Mouse (Mus musculus): ENCODE data around the gene Prr3. TPM values are rescaled to one million over a fixed set of nuclear protein-coding genes. Genes with fewer than 3 reads are reported as not detected.

Gene Prr3
- polyA plus RNA-seq, 1 experiment from 2014 or later: 69.4 TPM

- Histone ChIP-seq H3K27me3 (no peaks in the 10 kb centered on the region), H3K27ac (replicated peaks) (0 out of 2 replicates have a peak overlapping the region, but pooled peaks have one; percentile 1), H3K9me3 (no peaks in the 10 kb centered on the region), H3K36me3 (peaks cover 45% of the 10 kb centered on the region), H3K9ac (no peak overlapping the region), H3K4me1 (replicated peaks) (peaks cover 38% of the 10 kb centered on the region), H3K4me2 (no peak overlapping the region), H3K4me3 (no peak overlapping the region)
- ATAC-seq (ENCODE audit: low read depth): no peak
- WGBS: 84% methylated on average over 3 of the region's 3 CpGs
Measured at GRCm38 (mm10) chr17:35922566-35922965, 57.5 kb downstream of the Prr3 start.

MicroRNAs within 50 kb of the gene (microRNA counts, 519-probe panel; counts per million panel counts)
- microRNA mmu-miR-877: not detected

Small RNAs within 50 kb of the gene (microRNA-seq; reads per million reads assigned to microRNA genes)
- 80.0 reads per million, percentile 52 among the genes with 10 or more reads in this experiment for gene Mir877

Other genes starting within 250 kb of the Prr3 start
- gene Ier3, start 158.6 kb downstream of the Prr3 start, polyA plus RNA-seq (2015; fragmentation: Nextera tagmentation; extraction: Ambion mirVana): 11.2 and 11.6 TPM in 2 replicates
- 93.6 and 96.5 TPM in 2 replicates for gene Flot1, start 157.0 kb downstream of the Prr3 start, polyA plus RNA-seq (2015; fragmentation: Nextera tagmentation; extraction: Ambion mirVana)
- 1,686 and 1,692 TPM in 2 replicates for gene Tubb5, start 141.9 kb downstream of the Prr3 start, polyA plus RNA-seq (2015; fragmentation: Nextera tagmentation; extraction: Ambion mirVana)
- 7.2 and 9.6 TPM in 2 replicates for gene Mdc1, start 138.7 kb downstream of the Prr3 start, polyA plus RNA-seq (2015; fragmentation: Nextera tagmentation; extraction: Ambion mirVana)
- 28.2 and 29.0 TPM in 2 replicates for gene Nrm, start 118.9 kb downstream of the Prr3 start, polyA plus RNA-seq (2015; fragmentation: Nextera tagmentation; extraction: Ambion mirVana)
- gene Ppp1r18, start 114.6 kb downstream of the Prr3 start, polyA plus RNA-seq (2015; fragmentation: Nextera tagmentation; extraction: Ambion mirVana): 28.9 and 33.6 TPM in 2 replicates
- 31.0 and 39.6 TPM in 2 replicates for gene Dhx16, start 100.4 kb downstream of the Prr3 start, polyA plus RNA-seq (2015; fragmentation: Nextera tagmentation; extraction: Ambion mirVana)
- gene 2310061I04Rik, start 82.8 kb downstream of the Prr3 start, polyA plus RNA-seq (2015; fragmentation: Nextera tagmentation; extraction: Ambion mirVana): 45.1 and 50.5 TPM in 2 replicates
- gene Atat1, start 70.2 kb downstream of the Prr3 start, polyA plus RNA-seq (2015; fragmentation: Nextera tagmentation; extraction: Ambion mirVana): 357 and 369 TPM in 2 replicates
- gene Mrps18b, start 63.8 kb downstream of the Prr3 start, polyA plus RNA-seq (2015; fragmentation: Nextera tagmentation; extraction: Ambion mirVana): 56.1 and 62.7 TPM in 2 replicates
- gene Ppp1r10, start 63.8 kb downstream of the Prr3 start, polyA plus RNA-seq (2015; fragmentation: Nextera tagmentation; extraction: Ambion mirVana): 44.6 and 45.9 TPM in 2 replicates
- 90.5 and 111 TPM in 2 replicates for gene Abcf1, start 10.5 kb downstream of the Prr3 start, polyA plus RNA-seq (2015; fragmentation: Nextera tagmentation; extraction: Ambion mirVana)
- gene Gnl1, start 385 bp downstream of the Prr3 start, polyA plus RNA-seq (2015; fragmentation: Nextera tagmentation; extraction: Ambion mirVana): 47.9 and 50.0 TPM in 2 replicates
- 8.7 and 10.0 TPM in 2 replicates for gene H2-T24, start 40.3 kb upstream of the Prr3 start, polyA plus RNA-seq (2015; fragmentation: Nextera tagmentation; extraction: Ambion mirVana)
- gene H2-T23, start 52.6 kb upstream of the Prr3 start, polyA plus RNA-seq (2015; fragmentation: Nextera tagmentation; extraction: Ambion mirVana): 2.3 and 3.3 TPM in 2 replicates
- 7.1 and 7.9 TPM in 2 replicates for gene H2-T22, start 62.5 kb upstream of the Prr3 start, polyA plus RNA-seq (2015; fragmentation: Nextera tagmentation; extraction: Ambion mirVana)
- gene Gm6034, start 62.7 kb upstream of the Prr3 start, polyA plus RNA-seq (2015; fragmentation: Nextera tagmentation; extraction: Ambion mirVana): not detected in 2 replicates
- not detected in 2 replicates for gene Gm11127, start 78.1 kb upstream of the Prr3 start, polyA plus RNA-seq (2015; fragmentation: Nextera tagmentation; extraction: Ambion mirVana)
- not detected in 2 replicates for gene Gm19684, start 141.4 kb upstream of the Prr3 start, polyA plus RNA-seq (2015; fragmentation: Nextera tagmentation; extraction: Ambion mirVana)
- not detected in 2 replicates for gene Gm7030, start 149.2 kb upstream of the Prr3 start, polyA plus RNA-seq (2015; fragmentation: Nextera tagmentation; extraction: Ambion mirVana)
- not detected in 2 replicates for gene Gm8909, start 188.3 kb upstream of the Prr3 start, polyA plus RNA-seq (2015; fragmentation: Nextera tagmentation; extraction: Ambion mirVana)
- not detected in 2 replicates for gene H2-T3, start 210.1 kb upstream of the Prr3 start, polyA plus RNA-seq (2015; fragmentation: Nextera tagmentation; extraction: Ambion mirVana)

Data from neural tube, embryonic 13.5 days (tissue).